Mouse (Mus musculus) liver, adult 2 months (tissue): Measurements from ENCODE around the gene Inppl1. TPM values are rescaled to one million over a fixed set of nuclear protein-coding genes. Genes with fewer than 3 reads are reported as not detected.

Source experiments
- DNase-seq: peaks from one replicate; pipeline ENCODE4 v3.0.0-alpha.2; 2011; ENCODE audit warnings: low read depth, low spot score; ENCODE audit errors: extremely low read depth
- H3K27ac ChIP-seq: fragments of 200-500 bp; replicated peaks from 2 replicates; pipeline ENCODE4 v1.5.1; 2012; ENCODE audit warnings: low read depth, mild to moderate bottlenecking, control low read depth, inconsistent platforms, low read length; ENCODE audit not compliant: insufficient read depth
- H3K27me3 ChIP-seq: fragments of 200-500 bp; 2 replicates; pipeline ENCODE4 v1.6.1; 2012; ENCODE audit warnings: mild to moderate bottlenecking, moderate library complexity, low read length, inconsistent platforms; ENCODE audit not compliant: control insufficient read depth, insufficient read depth
- H3K36me3 ChIP-seq: fragments of 200-500 bp; 2 replicates; pipeline ENCODE4 v1.6.1; 2012; ENCODE audit warnings: low read length, inconsistent platforms; ENCODE audit not compliant: control insufficient read depth, insufficient read depth
- H3K4me1 ChIP-seq: fragments of 200-500 bp; 2 replicates; pipeline ENCODE4 v1.6.1; 2011; ENCODE audit warnings: low read length; ENCODE audit not compliant: control insufficient read depth, insufficient read depth
- H3K4me3 ChIP-seq: fragments of 200-500 bp; 2 replicates; pipeline ENCODE4 v1.5.1; 2011; ENCODE audit warnings: low read depth, mild to moderate bottlenecking, control low read depth, low read length, moderate library complexity; ENCODE audit not compliant: insufficient read depth
- H3K79me2 ChIP-seq: fragments of 200-500 bp; 2 replicates; pipeline ENCODE4 v1.6.1; 2012; ENCODE audit warnings: inconsistent platforms, mild to moderate bottlenecking, low read length, moderate library complexity; ENCODE audit not compliant: control insufficient read depth, insufficient read depth
- H3K9ac ChIP-seq: fragments of 200-500 bp; 2 replicates; pipeline ENCODE4 v1.6.1; 2012; ENCODE audit warnings: low read depth, mild to moderate bottlenecking, control low read depth, inconsistent platforms, low read length
- CTCF ChIP-seq: fragments of 200-500 bp; IDR thresholded peaks from 2 replicates; pipeline ENCODE4 v1.5.1; 2011; ENCODE audit warnings: low read depth, low read length, control low read depth
- POLR2A ChIP-seq: fragments of 200-500 bp; IDR thresholded peaks from 2 replicates; pipeline ENCODE4 v1.6.1; 2011; ENCODE audit warnings: low read length, control low read depth; ENCODE audit not compliant: insufficient read depth; ENCODE audit errors: extremely low read depth
- WGBS: fragments of 180-500 bp; shearing (Covaris S2); methylation state at CpG from one replicate; pipeline ENCODE4 v1.1.7; 2018; 5-methylcytosine and 5-hydroxymethylcytosine counted together
- polyA plus RNA-seq: library from polyadenylated mRNA; depleted of rRNA; stranded (reverse); fragments of >200 nt; gene quantifications from 2 replicates; pipeline ENCODE4 v1.2.3, GENCODE M21; 2012
- total RNA-seq: library from RNA; depleted of rRNA; stranded (reverse); fragments of >200 nt; gene quantifications from 2 replicates; pipeline ENCODE4 v1.2.3, GENCODE M21; 2014

The Inppl1 gene
- total and polyA plus RNA-seq, 2 experiments = 10.9 to 32.9 TPM

DNA sequence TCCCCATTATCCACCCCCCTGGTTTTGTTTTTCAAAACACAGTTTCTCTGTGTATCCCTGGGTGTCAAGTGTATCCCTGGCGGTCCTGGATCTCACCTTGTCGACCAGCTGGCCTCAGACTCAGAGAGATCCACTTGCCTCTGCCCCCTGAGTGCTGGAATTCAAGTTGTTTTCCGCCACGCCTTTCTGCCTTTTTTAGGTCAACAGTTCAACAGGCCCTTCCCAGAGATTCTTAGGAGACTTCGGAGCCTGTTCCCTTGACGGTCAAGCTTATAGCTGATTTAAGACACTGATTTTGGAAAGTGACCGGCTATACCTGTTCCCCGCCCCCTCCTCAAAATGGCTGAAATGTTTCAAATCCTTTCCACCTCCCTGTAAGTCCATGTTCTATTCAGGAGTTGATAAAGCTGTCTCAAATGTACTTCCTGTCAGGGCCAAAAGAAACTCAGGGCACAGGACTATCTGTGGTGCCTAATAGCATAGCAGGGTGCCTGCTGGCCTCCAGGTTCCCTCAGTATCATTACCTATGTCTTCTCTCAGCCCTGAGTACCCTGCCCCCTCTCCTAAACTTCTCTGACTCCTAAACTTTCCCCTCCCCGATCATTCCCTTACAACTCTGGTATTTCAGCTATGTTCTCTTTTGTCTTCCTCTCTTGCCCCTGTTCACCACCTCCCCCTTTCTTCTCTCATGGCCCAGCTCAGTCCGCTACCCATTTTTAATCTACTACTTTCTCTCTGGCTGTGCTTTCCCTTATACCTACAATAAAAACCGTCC, 28.6 kb upstream of the Inppl1 start:
- DNase-seq = no peak

DNA sequence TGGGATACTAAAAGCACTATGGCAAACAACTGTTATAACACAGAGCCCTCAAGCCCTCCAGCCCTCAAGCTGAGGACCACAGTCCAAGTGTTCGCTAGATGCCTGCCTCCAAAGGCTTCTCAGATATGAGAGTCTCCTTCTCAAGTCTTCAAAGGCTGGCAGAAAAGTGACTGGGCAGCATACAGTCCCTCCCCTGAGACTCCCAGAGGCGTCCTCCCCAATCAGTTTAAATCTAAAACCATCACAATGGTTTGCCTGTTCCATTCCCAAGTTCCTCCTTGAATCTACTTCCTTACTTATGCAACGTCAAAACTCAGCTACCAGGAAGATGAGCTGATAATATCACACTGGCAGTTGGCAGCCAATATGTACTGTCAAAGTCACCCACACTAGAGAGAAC, 25.4 kb upstream of the Inppl1 start, which contains the start of gene Anapc15:
Gene Anapc15, plus strand, starts transcription at position 301 of the 400 bp plus-strand sequence.
- no peak within 1 kb of the TSS for H3K9ac ChIP-seq
- H3K27ac ChIP-seq = no peak within 1 kb of the TSS
- no peak for DNase-seq
- no peaks in the 10 kb centered on the region for H3K4me1 ChIP-seq
- H3K36me3 ChIP-seq = no peaks in the 10 kb centered on the region
- WGBS = 79% methylated on average over 3 of the region's 3 CpGs
- H3K27me3 ChIP-seq = no peaks in the 10 kb centered on the region
- H3K4me3 ChIP-seq = no peak within 1 kb of the TSS
- H3K79me2 ChIP-seq = no peaks in the 10 kb centered on the region
- TF ChIP-seq POLR2A (no peak), CTCF (no peak)

More for the DNA sequence above, 28.6 kb upstream of the Inppl1 start:
- no peak overlapping the region for H3K9ac ChIP-seq
- TF ChIP-seq POLR2A (no peak), CTCF (no peak)
- H3K27ac ChIP-seq = no peak overlapping the region
- no peak overlapping the region for H3K4me3 ChIP-seq
- 90% methylated on average over 11 of the region's 11 CpGs for WGBS
- no peaks in the 10 kb centered on the region for H3K4me1 ChIP-seq
- no peaks in the 10 kb centered on the region for H3K27me3 ChIP-seq
- H3K36me3 ChIP-seq = no peaks in the 10 kb centered on the region
- H3K79me2 ChIP-seq = no peaks in the 10 kb centered on the region

DNA sequence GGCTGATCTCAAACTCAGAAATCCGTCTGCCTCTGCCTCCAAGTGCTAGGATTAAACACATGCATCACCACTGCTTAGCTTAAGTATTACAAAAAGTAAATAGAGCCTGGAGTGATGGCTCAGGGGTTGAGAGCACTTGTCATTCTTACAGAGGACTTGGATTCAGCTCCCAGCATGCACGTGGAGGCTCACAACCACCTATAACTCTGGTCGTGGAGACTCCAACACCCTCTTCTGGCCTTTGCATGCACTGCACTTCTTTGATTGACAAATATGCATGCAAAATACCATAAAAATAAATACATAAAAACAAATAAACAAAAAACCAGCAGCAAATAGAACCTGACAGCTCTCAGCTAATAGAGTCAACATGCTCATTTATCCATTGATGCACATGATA, 24.3 kb upstream of the Inppl1 start:
- 90% methylated on average over 3 of the region's 3 CpGs for WGBS
- Histone ChIP-seq H3K9ac (no peak overlapping the region), H3K79me2 (no peaks in the 10 kb centered on the region), H3K4me3 (no peak overlapping the region), H3K4me1 (no peaks in the 10 kb centered on the region), H3K36me3 (no peaks in the 10 kb centered on the region), H3K27ac (no peak overlapping the region), H3K27me3 (no peaks in the 10 kb centered on the region)
- TF ChIP-seq POLR2A = no peak
- TF ChIP-seq CTCF = no peak
- no peak for DNase-seq

DNA sequence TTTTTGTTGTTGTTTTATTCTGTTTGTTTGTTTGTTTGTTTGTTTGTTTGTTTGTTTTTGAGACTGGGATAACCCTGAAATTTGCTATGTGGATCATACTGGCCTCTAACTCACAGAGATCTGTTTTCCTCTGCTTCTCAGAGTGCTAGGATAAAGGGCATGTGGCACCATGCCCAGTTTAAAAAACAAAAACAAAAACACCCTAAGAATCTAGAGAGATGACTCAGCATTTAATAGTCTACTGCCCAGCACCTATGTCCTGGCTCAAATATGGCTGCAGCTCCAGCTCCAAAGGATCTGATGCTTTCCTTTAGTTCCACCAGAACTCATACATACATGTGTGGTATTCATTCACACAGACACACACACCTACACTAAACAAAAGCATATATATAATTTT, 22.9 kb upstream of the Inppl1 start:
- no peak overlapping the region for H3K4me3 ChIP-seq
- H3K27me3 ChIP-seq = no peaks in the 10 kb centered on the region
- H3K9ac ChIP-seq = no peak overlapping the region
- DNase-seq = peak; percentile 63
- no peaks in the 10 kb centered on the region for H3K79me2 ChIP-seq
- TF ChIP-seq POLR2A (no peak), CTCF (no peak)
- no peak overlapping the region for H3K27ac ChIP-seq
- no peaks in the 10 kb centered on the region for H3K4me1 ChIP-seq
- no peaks in the 10 kb centered on the region for H3K36me3 ChIP-seq

DNA sequence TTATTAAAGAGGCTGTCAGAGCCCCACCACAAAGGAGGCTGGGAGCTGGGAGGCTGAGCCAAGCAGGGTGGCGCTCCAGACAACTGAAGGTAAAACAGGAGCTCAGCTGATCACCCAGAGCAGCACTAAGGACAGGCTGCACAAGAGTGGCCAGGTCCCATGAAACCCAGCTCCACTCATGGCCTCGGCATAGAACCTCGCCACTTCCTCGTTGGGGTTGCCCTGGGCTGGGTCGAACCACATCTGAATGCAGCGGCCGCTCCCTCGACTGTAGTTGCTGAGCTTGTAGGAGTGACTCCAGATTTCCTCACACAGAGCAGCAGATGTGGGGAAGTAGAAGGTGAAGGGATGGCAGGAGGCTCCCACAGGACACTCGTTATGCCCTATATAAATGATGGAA, 20.3 kb upstream of the Inppl1 start:
- no peaks in the 10 kb centered on the region for H3K27me3 ChIP-seq
- DNase-seq = no peak
- no peak overlapping the region for H3K27ac ChIP-seq
- 89% methylated on average over 9 of the region's 9 CpGs for WGBS
- H3K4me1 ChIP-seq = no peaks in the 10 kb centered on the region
- TF ChIP-seq POLR2A (no peak), CTCF (no peak)
- H3K4me3 ChIP-seq = no peak overlapping the region
- no peak overlapping the region for H3K9ac ChIP-seq
- H3K79me2 ChIP-seq = no peaks in the 10 kb centered on the region
- H3K36me3 ChIP-seq = no peaks in the 10 kb centered on the region

DNA sequence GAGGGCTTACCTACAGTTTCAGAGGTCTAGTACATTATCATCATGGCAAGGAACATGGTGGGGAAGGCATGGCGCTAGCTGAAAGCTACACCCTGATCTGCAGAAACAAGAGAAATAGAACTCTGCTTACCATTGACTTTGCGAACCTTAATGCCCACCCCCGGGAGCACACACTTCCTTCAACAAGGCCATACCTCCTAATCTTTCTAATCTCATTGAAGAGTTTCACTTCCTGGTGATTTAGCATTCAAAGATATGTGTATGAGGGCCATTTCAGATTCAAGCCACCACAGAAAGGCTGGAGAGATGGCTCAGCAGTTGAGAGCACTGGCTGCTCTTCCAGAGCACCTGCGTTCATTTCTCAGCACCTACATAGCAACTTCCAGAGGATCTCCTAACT, 19.1 kb upstream of the Inppl1 start, which contains the start of gene Folr2:
Gene Folr2, minus strand, starts transcription at position 101 of the 400 bp plus-strand sequence.
- no peaks in the 10 kb centered on the region for H3K36me3 ChIP-seq
- H3K27ac ChIP-seq = no peak within 1 kb of the TSS
- no peaks in the 10 kb centered on the region for H3K79me2 ChIP-seq
- H3K4me3 ChIP-seq = no peak within 1 kb of the TSS
- WGBS = 88% methylated on average over 4 of the region's 4 CpGs
- DNase-seq = no peak
- TF ChIP-seq CTCF (no peak), POLR2A (no peak)
- H3K4me1 ChIP-seq = no peaks in the 10 kb centered on the region
- H3K27me3 ChIP-seq = no peaks in the 10 kb centered on the region
- no peak within 1 kb of the TSS for H3K9ac ChIP-seq
